Mouse (Mus musculus) forebrain, embryonic 14.5 days (tissue): ENCODE data around the gene Ren1. TPM values are rescaled to one million over a fixed set of nuclear protein-coding genes. Genes with fewer than 3 reads are reported as not detected.
"Not testable (repeated sequence)": the region's sequence is repeated elsewhere in the genome, so short reads cannot be mapped to it uniquely, and the experiment has no call there.

Source experiments
- ATAC-seq: fragments of 200-750 bp; cut with Nextera tagmentation; 2 replicates; pipeline ENCODE4 v1.8.0; 2017; ENCODE audit warnings: mild to moderate bottlenecking, moderate library complexity
- DNase-seq: peaks from one replicate; pipeline ENCODE4 v3.0.0-alpha.2; 2015; ENCODE audit warnings: low spot score
- H3K27ac ChIP-seq: fragments of 300-500 bp; sonication (generic); 2 replicates; pipeline ENCODE4 v1.5.1; 2014; ENCODE audit warnings: low read depth, mild to moderate bottlenecking, control low read depth, low read length, moderate library complexity
- H3K27me3 ChIP-seq: fragments of 300-500 bp; sonication (generic); replicated peaks from 2 replicates; pipeline ENCODE4 v1.6.1; 2014; ENCODE audit warnings: low read length, control low read depth, mixed read lengths; ENCODE audit not compliant: control insufficient read depth, insufficient read depth
- H3K36me3 ChIP-seq: fragments of 300-500 bp; sonication (generic); 2 replicates; pipeline ENCODE4 v1.6.1; 2014; ENCODE audit warnings: low read length, control low read depth; ENCODE audit not compliant: control insufficient read depth, insufficient read depth
- H3K4me1 ChIP-seq: fragments of 300-500 bp; sonication (generic); 2 replicates; pipeline ENCODE4 v1.6.1; 2014; ENCODE audit warnings: antibody characterized with exemption, low read length, control low read depth; ENCODE audit not compliant: control insufficient read depth, insufficient read depth
- H3K4me2 ChIP-seq: fragments of 300-500 bp; sonication (generic); 2 replicates; pipeline ENCODE4 v1.6.1; 2014; ENCODE audit warnings: mild to moderate bottlenecking, control low read depth, low read length
- H3K4me3 ChIP-seq: fragments of 300-500 bp; sonication (generic); 2 replicates; pipeline ENCODE4 v1.5.1; 2014; ENCODE audit warnings: low read depth, low read length, control low read depth
- H3K9ac ChIP-seq: fragments of 300-500 bp; sonication (generic); 2 replicates; pipeline ENCODE4 v1.6.1; 2014; ENCODE audit warnings: mild to moderate bottlenecking, low read length, control low read depth, moderate library complexity
- H3K9me3 ChIP-seq: fragments of 300-500 bp; sonication (generic); replicated peaks from 2 replicates; pipeline ENCODE4 v1.6.1; 2016; ENCODE audit warnings: low read length, control low read depth, mixed read lengths; ENCODE audit not compliant: control insufficient read depth
- WGBS: fragments of 180-500 bp; shearing (Covaris S2); extraction: QIAGEN DNeasy Blood & Tissue Kit; methylation state at CpG from one replicate; pipeline ENCODE4 v1.1.7; 2014; 5-methylcytosine and 5-hydroxymethylcytosine counted together
- polyA plus RNA-seq: library from polyadenylated mRNA; unstranded; fragments of >200 nt; fragmentation: Nextera tagmentation; extraction: Ambion mirVana; gene quantifications from 2 replicates; pipeline ENCODE4 v1.2.1, GENCODE M21; 2014

Ren1 gene
- polyA plus RNA-seq, 1 experiment from 2014 or later, result not detected

- Histone ChIP-seq H3K27me3 (0 out of 2 replicates have a peak, but pooled peaks cover 4% of the 10 kb centered on the region), H3K4me1 (peaks cover 18% of the 10 kb centered on the region), H3K9ac (peak overlapping the region; percentile 56; the same call in 1 of the 2 replicates), H3K27ac (no peak overlapping the region), H3K9me3 (no peaks in the 10 kb centered on the region), H3K36me3 (no peaks in the 10 kb centered on the region), H3K4me2 (peak overlapping the region; percentile 57), H3K4me3 (0 out of 2 replicates have a peak overlapping the region, but pooled peaks have one; percentile 10)
- DNase-seq (no peak), ATAC-seq (no peak)
- WGBS, result 26% methylated on average over 7 of the region's 7 CpGs
These were observed 20.7 kb upstream of the Ren1 start for GRCm38 (mm10) chr1:133329638-133329964.

- Histone ChIP-seq H3K4me1 (peaks cover 18% of the 10 kb centered on the region), H3K9me3 (no peaks in the 10 kb centered on the region), H3K4me3 (no peak overlapping the region), H3K9ac (no peak overlapping the region), H3K4me2 (no peak overlapping the region), H3K36me3 (no peaks in the 10 kb centered on the region), H3K27ac (0 out of 2 replicates have a peak overlapping the region, but pooled peaks have one; percentile 21), H3K27me3 (0 out of 2 replicates have a peak, but pooled peaks cover 4% of the 10 kb centered on the region)
- 69% methylated on average over 3 of the region's 3 CpGs for WGBS
- ATAC-seq, result peak; percentile 76
- DNase-seq, result peak; percentile 74
These were observed 19.2 kb upstream of the Ren1 start for GRCm38 (mm10) chr1:133331142-133331541.

DNA sequence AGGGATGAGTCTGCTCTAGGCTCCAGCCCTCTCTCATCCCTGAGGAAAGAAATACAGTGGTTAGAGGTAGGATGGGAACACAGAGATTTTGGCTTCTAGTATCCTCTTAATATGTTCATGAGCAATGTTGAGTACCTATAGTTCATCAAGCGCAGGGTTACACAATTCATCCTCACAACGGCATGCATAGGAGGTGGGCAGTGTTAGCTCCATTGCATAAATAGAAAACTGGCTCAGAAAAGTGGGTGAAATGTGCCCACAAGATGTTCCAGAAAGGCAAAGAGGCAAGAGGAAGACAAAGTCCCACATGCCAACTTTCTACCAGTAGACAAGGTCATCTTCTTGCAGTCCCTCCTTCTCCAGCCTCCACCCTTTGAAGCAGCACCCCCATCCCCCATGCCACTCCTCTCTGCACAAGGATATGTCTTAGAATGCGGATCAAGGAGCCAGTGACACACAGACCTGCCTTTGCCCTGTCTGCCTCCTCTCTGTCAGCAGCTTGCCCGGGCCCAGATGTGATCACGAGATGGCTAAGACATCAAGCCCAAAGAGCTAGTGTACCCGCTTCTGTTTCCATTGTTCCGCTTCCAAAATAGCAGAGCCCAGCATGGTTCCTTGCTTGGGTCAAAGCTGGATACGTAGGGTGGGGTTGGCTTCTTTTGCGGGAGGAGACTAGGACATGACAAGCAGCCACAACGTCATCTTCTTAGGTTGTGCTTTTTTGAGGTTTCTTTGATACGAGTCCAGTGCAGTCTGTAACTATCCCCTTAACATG lies 17.5 kb upstream of the Ren1 start:
- WGBS, result 87% methylated on average over 11 of the region's 11 CpGs
- no peak overlapping the region for H3K4me3 ChIP-seq
- no peaks in the 10 kb centered on the region for H3K36me3 ChIP-seq
- H3K9me3 ChIP-seq, result no peaks in the 10 kb centered on the region
- DNase-seq, result no peak
- no peak overlapping the region for H3K27ac ChIP-seq
- H3K4me1 ChIP-seq, result peaks cover 18% of the 10 kb centered on the region
- no peak overlapping the region for H3K9ac ChIP-seq
- H3K27me3 ChIP-seq, result 0 out of 2 replicates have a peak, but pooled peaks cover 4% of the 10 kb centered on the region
- no peak for ATAC-seq
- no peak overlapping the region for H3K4me2 ChIP-seq

DNA sequence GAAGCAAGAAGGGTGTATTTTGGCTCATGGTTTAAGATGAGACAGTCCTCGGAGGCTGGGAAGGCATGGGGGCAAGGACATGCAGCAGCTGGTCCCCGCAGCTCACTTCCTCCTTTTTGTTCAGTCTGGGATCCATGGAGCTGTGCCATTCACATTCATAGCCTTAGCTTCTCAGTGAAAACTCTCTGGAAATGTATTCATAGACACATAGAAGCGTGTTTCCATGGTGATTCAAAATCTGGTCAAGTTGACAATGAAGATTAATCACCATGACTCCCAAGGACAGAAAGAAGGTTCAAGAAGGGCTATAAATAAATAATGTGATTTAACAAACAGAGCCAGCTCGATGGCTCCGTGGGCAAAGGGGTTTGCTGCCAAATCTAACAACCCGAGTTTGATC lies 16.4 kb upstream of the Ren1 start:
- Histone ChIP-seq H3K27ac (no peak overlapping the region), H3K4me3 (no peak overlapping the region), H3K4me2 (no peak overlapping the region), H3K9ac (no peak overlapping the region), H3K36me3 (no peaks in the 10 kb centered on the region), H3K9me3 (no peaks in the 10 kb centered on the region), H3K4me1 (peaks cover 13% of the 10 kb centered on the region), H3K27me3 (0 out of 2 replicates have a peak, but pooled peaks cover 4% of the 10 kb centered on the region)
- 68% methylated on average over 6 of the region's 6 CpGs for WGBS
- peak; percentile 23 for DNase-seq
- ATAC-seq, result no peak

- 76% methylated on average over 1 of the region's 1 CpGs for WGBS
- not testable (repeated sequence) for DNase-seq, H3K4me2 ChIP-seq, H3K27ac ChIP-seq, H3K9me3 ChIP-seq, H3K36me3 ChIP-seq, ATAC-seq, H3K4me3 ChIP-seq, H3K27me3 ChIP-seq, H3K4me1 ChIP-seq, H3K9ac ChIP-seq
These were observed 9.9 kb upstream of the Ren1 start for GRCm38 (mm10) chr1:133340403-133340802.

GRCm38 (mm10) chr1:133344357-133344756 lies 6.0 kb upstream of the Ren1 start:
- ATAC-seq, result no peak
- H3K4me1 ChIP-seq, result no peaks in the 10 kb centered on the region
- H3K4me3 ChIP-seq, result no peak overlapping the region
- WGBS, result 97% methylated on average over 2 of the region's 2 CpGs
- DNase-seq, result no peak
- no peak overlapping the region for H3K4me2 ChIP-seq
- no peaks in the 10 kb centered on the region for H3K9me3 ChIP-seq
- no peaks in the 10 kb centered on the region for H3K36me3 ChIP-seq
- no peaks in the 10 kb centered on the region for H3K27me3 ChIP-seq
- H3K27ac ChIP-seq, result no peak overlapping the region
- no peak overlapping the region for H3K9ac ChIP-seq

GRCm38 (mm10) chr1:133346531-133346930 lies 3.8 kb upstream of the Ren1 start:
- no peak for ATAC-seq
- H3K27me3 ChIP-seq, result no peaks in the 10 kb centered on the region
- H3K36me3 ChIP-seq, result no peaks in the 10 kb centered on the region
- H3K27ac ChIP-seq, result no peak overlapping the region
- no peak overlapping the region for H3K9ac ChIP-seq
- WGBS, result 86% methylated on average over 9 of the region's 9 CpGs
- no peak overlapping the region for H3K4me2 ChIP-seq
- no peak for DNase-seq
- H3K4me3 ChIP-seq, result no peak overlapping the region
- no peaks in the 10 kb centered on the region for H3K4me1 ChIP-seq
- H3K9me3 ChIP-seq, result no peaks in the 10 kb centered on the region

- Histone ChIP-seq H3K36me3 (no peaks in the 10 kb centered on the region), H3K27ac (no peak overlapping the region), H3K4me1 (no peaks in the 10 kb centered on the region), H3K9ac (no peak overlapping the region), H3K9me3 (no peaks in the 10 kb centered on the region), H3K4me3 (no peak overlapping the region), H3K27me3 (no peaks in the 10 kb centered on the region), H3K4me2 (no peak overlapping the region)
- 73% methylated on average over 3 of the region's 3 CpGs for WGBS
- no peak for ATAC-seq
- no peak for DNase-seq
These were observed 3.1 kb upstream of the Ren1 start for GRCm38 (mm10) chr1:133347226-133347625.

GRCm38 (mm10) chr1:133347693-133348520 lies 2.4 kb upstream of the Ren1 start:
- H3K9me3 ChIP-seq, result no peaks in the 10 kb centered on the region
- no peaks in the 10 kb centered on the region for H3K36me3 ChIP-seq
- H3K27ac ChIP-seq, result no peak overlapping the region
- ATAC-seq (no peak), DNase-seq (no peak)
- no peak overlapping the region for H3K4me2 ChIP-seq
- no peak overlapping the region for H3K9ac ChIP-seq
- H3K4me1 ChIP-seq, result no peaks in the 10 kb centered on the region
- no peaks in the 10 kb centered on the region for H3K27me3 ChIP-seq
- H3K4me3 ChIP-seq, result no peak overlapping the region
- WGBS, result 84% methylated on average over 11 of the region's 11 CpGs
